Mouse (Mus musculus): ENCODE results near the gene Gm16405. TPM values are rescaled to one million over a fixed set of nuclear protein-coding genes. Genes with fewer than 3 reads are reported as not detected.
"Not testable (repeated sequence)": the region's sequence is repeated elsewhere in the genome, so short reads cannot be mapped to it uniquely, and the experiment has no call there.

Gm16405 gene
- not detected for total RNA-seq (2022)

DNA sequence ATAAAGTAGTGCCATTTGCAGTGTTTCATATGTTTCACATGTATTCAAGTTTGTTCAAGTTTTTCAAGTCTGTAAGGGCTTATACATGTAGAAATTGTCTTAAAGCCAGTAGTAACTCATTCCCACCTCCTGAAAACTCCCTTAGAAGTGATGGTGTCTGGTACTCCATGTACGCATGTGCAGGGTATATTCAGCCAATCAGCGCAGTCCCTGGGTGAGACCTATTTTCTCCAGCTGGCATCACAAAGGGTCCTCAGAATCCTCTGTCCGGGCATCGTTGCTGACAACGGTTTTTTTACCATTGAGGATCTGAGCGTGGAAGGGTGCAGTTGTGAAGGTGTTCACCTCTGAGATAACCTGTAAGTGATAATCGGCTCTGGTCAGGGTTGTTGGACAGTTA lies at the start of gene Gm16405:
Gene Gm16405 (plus strand): TSS at position 301 of the 400 bp plus-strand sequence.
- DNase-seq (ENCODE audit: low spot score in 2 of 2): not testable (repeated sequence)

Other genes starting within 250 kb of the Gm16405 start
- gene Gm16430, start 91.0 kb downstream of the Gm16405 start, total RNA-seq (2022): not detected